Mouse (Mus musculus) cortical plate, adult 2 months (tissue): ENCODE measurements around the gene Cfap54. TPM values are rescaled to one million over a fixed set of nuclear protein-coding genes. Genes with fewer than 3 reads are reported as not detected.

Experiments used
- H3K27ac ChIP-seq: fragments of 200-500 bp; 2 replicates; pipeline ENCODE4 v1.5.1; 2012; ENCODE audit warnings: low read length, control low read depth, inconsistent platforms; ENCODE audit not compliant: insufficient read depth
- H3K4me1 ChIP-seq: fragments of 200-500 bp; 2 replicates; pipeline ENCODE4 v1.6.1; 2011; ENCODE audit warnings: low read length; ENCODE audit not compliant: control insufficient read depth, insufficient read depth
- H3K4me3 ChIP-seq: fragments of 200-500 bp; 2 replicates; pipeline ENCODE4 v1.5.1; 2011; ENCODE audit warnings: mild to moderate bottlenecking, low read length, control low read depth; ENCODE audit not compliant: insufficient read depth
- CTCF ChIP-seq: fragments of 200-500 bp; IDR thresholded peaks from 2 replicates; pipeline ENCODE4 v1.5.1; 2011; ENCODE audit warnings: mild to moderate bottlenecking, control low read depth, low read length; ENCODE audit not compliant: insufficient read depth; ENCODE audit errors: extremely low read depth
- POLR2A ChIP-seq: fragments of 200-500 bp; IDR thresholded peaks from 2 replicates; pipeline ENCODE4 v1.6.1; 2011; ENCODE audit warnings: mild to moderate bottlenecking, low read length, control low read depth; ENCODE audit not compliant: insufficient read depth; ENCODE audit errors: extremely low read depth
- polyA plus RNA-seq: library from polyadenylated mRNA; depleted of rRNA; stranded (reverse); fragments of >200 nt; gene quantifications from 2 replicates; pipeline ENCODE4 v1.2.3, GENCODE M21; 2012

Cfap54 gene
- polyA plus RNA-seq, 1 experiment, result 3.9 TPM

- no peak overlapping the region for H3K4me3 ChIP-seq
- H3K27ac ChIP-seq, result no peak overlapping the region
- TF ChIP-seq POLR2A, result no peak
- TF ChIP-seq CTCF, result no peak
- H3K4me1 ChIP-seq, result peaks cover 2% of the 10 kb centered on the region
Measured at GRCm38 (mm10) chr10:92933616-92934015, 147.8 kb downstream of the Cfap54 start.

- Histone ChIP-seq H3K4me3 (no peak overlapping the region), H3K4me1 (peaks cover 2% of the 10 kb centered on the region), H3K27ac (0 out of 2 replicates have a peak overlapping the region, but pooled peaks have one; percentile 15)
- TF ChIP-seq CTCF (no peak), POLR2A (no peak)
Measured at GRCm38 (mm10) chr10:92932464-92932863, 149.0 kb downstream of the Cfap54 start.

GRCm38 (mm10) chr10:92930036-92930435, 151.4 kb downstream of the Cfap54 start:
- TF ChIP-seq CTCF (no peak), POLR2A (no peak)
- no peak overlapping the region for H3K27ac ChIP-seq
- peaks cover 2% of the 10 kb centered on the region for H3K4me1 ChIP-seq
- H3K4me3 ChIP-seq, result no peak overlapping the region

- no peak overlapping the region for H3K4me3 ChIP-seq
- H3K4me1 ChIP-seq, result peaks cover 2% of the 10 kb centered on the region
- TF ChIP-seq CTCF (no peak), POLR2A (no peak)
- H3K27ac ChIP-seq, result no peak overlapping the region
Measured at GRCm38 (mm10) chr10:92928256-92928655, 153.2 kb downstream of the Cfap54 start.

GRCm38 (mm10) chr10:92918551-92918950, 162.9 kb downstream of the Cfap54 start:
- H3K4me1 ChIP-seq, result no peaks in the 10 kb centered on the region
- H3K27ac ChIP-seq, result no peak overlapping the region
- H3K4me3 ChIP-seq, result no peak overlapping the region
- TF ChIP-seq POLR2A (no peak), CTCF (no peak)

GRCm38 (mm10) chr10:92907246-92907645, 174.2 kb downstream of the Cfap54 start:
- no peak overlapping the region for H3K27ac ChIP-seq
- H3K4me3 ChIP-seq, result no peak overlapping the region
- no peak for TF ChIP-seq POLR2A
- no peak for TF ChIP-seq CTCF
- no peaks in the 10 kb centered on the region for H3K4me1 ChIP-seq

GRCm38 (mm10) chr10:92888466-92888865, 193.0 kb downstream of the Cfap54 start:
- TF ChIP-seq POLR2A, result no peak
- no peak for TF ChIP-seq CTCF
- Histone ChIP-seq H3K27ac (no peak overlapping the region), H3K4me3 (no peak overlapping the region), H3K4me1 (no peaks in the 10 kb centered on the region)

- Histone ChIP-seq H3K4me1 (no peaks in the 10 kb centered on the region), H3K27ac (no peak overlapping the region), H3K4me3 (no peak overlapping the region)
- TF ChIP-seq POLR2A (no peak), CTCF (no peak)
Measured at GRCm38 (mm10) chr10:92878000-92878399, 203.4 kb downstream of the Cfap54 start.

GRCm38 (mm10) chr10:92840980-92841379, 240.4 kb downstream of the Cfap54 start:
- Histone ChIP-seq H3K27ac (no peak overlapping the region), H3K4me3 (no peak overlapping the region), H3K4me1 (no peaks in the 10 kb centered on the region)
- TF ChIP-seq CTCF (no peak), POLR2A (no peak)

- Histone ChIP-seq H3K4me1 (no peaks in the 10 kb centered on the region), H3K4me3 (no peak overlapping the region), H3K27ac (no peak overlapping the region)
- TF ChIP-seq POLR2A (no peak), CTCF (no peak)
Measured at GRCm38 (mm10) chr10:92837572-92837971, 243.8 kb downstream of the Cfap54 start.

GRCm38 (mm10) chr10:92837045-92837444, 244.4 kb downstream of the Cfap54 start:
- Histone ChIP-seq H3K4me3 (no peak overlapping the region), H3K27ac (no peak overlapping the region), H3K4me1 (no peaks in the 10 kb centered on the region)
- TF ChIP-seq POLR2A (no peak), CTCF (no peak)
